Comparison of ENCODE assay signal across 16 mouse cellular contexts in genomic region chr9:98380593-98380992, GRCm38 (mm10). TPM values are rescaled to one million over a fixed set of nuclear protein-coding genes. Genes with fewer than 3 reads are reported as not detected.
"Had no signal": no experiment of that assay in that cellular context is flagged by ENCODE, and none has a peak within 500 bp of the region (broad histone marks: within the 10 kb centered on the region; RNA-seq: fewer than 3 reads in every experiment).

No protein-coding gene starts in this region.

- H3K27me3 ChIP-seq: intestine, embryonic 15.5 days; kidney, embryonic 15.5 days; midbrain, embryonic 15.5 days; neural tube, embryonic 12.5 days had no signal

- H3K27ac ChIP-seq: intestine, embryonic 15.5 days; kidney, embryonic 15.5 days; left cerebral cortex, adult 2 months; limb, embryonic 10.5 days; midbrain, embryonic 15.5 days; neural tube, embryonic 12.5 days had no signal

- H3K36me3 ChIP-seq: intestine, embryonic 15.5 days; kidney, embryonic 15.5 days; limb, embryonic 10.5 days; midbrain, embryonic 15.5 days; neural tube, embryonic 12.5 days had no signal

- H3K9me3 ChIP-seq: intestine, embryonic 15.5 days; kidney, embryonic 15.5 days; limb, embryonic 10.5 days; midbrain, embryonic 15.5 days; neural tube, embryonic 12.5 days had no signal

- H3K9ac ChIP-seq: intestine, embryonic 15.5 days; kidney, embryonic 15.5 days; midbrain, embryonic 15.5 days; neural tube, embryonic 12.5 days had no signal

- H3K4me3 ChIP-seq: intestine, embryonic 15.5 days; kidney, embryonic 15.5 days; left cerebral cortex, adult 2 months; limb, embryonic 10.5 days; midbrain, embryonic 15.5 days; neural tube, embryonic 12.5 days had no signal

- H3K4me1 ChIP-seq: intestine, embryonic 15.5 days had no signal

- DNase-seq: kidney, adult 18-20 months; kidney, postnatal 14 days; lung, adult 2 months; lung, postnatal 36 days; thymus, postnatal 14 days had no signal

- ATAC-seq: intestine, embryonic 15.5 days; lung, postnatal 0 days; midbrain, embryonic 15.5 days had no signal

- H3K4me2 ChIP-seq: intestine, embryonic 15.5 days; kidney, embryonic 15.5 days; midbrain, embryonic 11.5 days; midbrain, embryonic 15.5 days; neural tube, embryonic 12.5 days had no signal

RNA-seq across cellular contexts. Expression of gene Rbp1, which starts 42.2 kb away (rescaled TPM):
- total RNA-seq: megakaryocyte, adult 5-6 weeks; monocyte, adult 5-6 weeks; neutrophil, adult 5-6 weeks had no signal
